Mouse (Mus musculus) CD4-positive naive resting alpha-beta T cell, adult 57 days (primary cell): ENCODE data around the gene Itgax. TPM values are rescaled to one million over a fixed set of nuclear protein-coding genes. Genes with fewer than 3 reads are reported as not detected.

Source experiments
- total RNA-seq: library from RNA; stranded (reverse); gene quantifications from one replicate; pipeline ENCODE4 v1.2.4, GENCODE M21; 2023

The Itgax gene
- total RNA-seq, result 3.6 TPM

GRCm38 (mm10) chr7:128128741-128129720 lies at the start of gene Itgax:
Gene Itgax, plus strand, starts transcription at chr7:128129547.

GRCm38 (mm10) chr7:128154076-128154475 lies 24.7 kb downstream of the Itgax start, which contains the start of gene Itgad:
Gene Itgad, plus strand, starts transcription at chr7:128154376.

Other genes starting within 250 kb of the Itgax start
- 0.44 TPM for gene Prss53, start 238.6 kb upstream of the Itgax start, total RNA-seq
- not detected for gene Gm21974, start 234.1 kb upstream of the Itgax start, total RNA-seq
- gene Vkorc1, start 233.9 kb upstream of the Itgax start, total RNA-seq, result 15.3 TPM
- gene Bckdk, start 225.5 kb upstream of the Itgax start, total RNA-seq, result 36.7 TPM
- gene Kat8, start 217.0 kb upstream of the Itgax start, total RNA-seq, result 37.3 TPM
- not detected for gene Prss8, start 199.4 kb upstream of the Itgax start, total RNA-seq
- 1.4 TPM for gene Prss36, start 182.8 kb upstream of the Itgax start, total RNA-seq
- gene Fus, start 162.1 kb upstream of the Itgax start, total RNA-seq, result 865 TPM
- gene Pycard, start 135.7 kb upstream of the Itgax start, total RNA-seq, result 60.1 TPM
- gene Trim72, start 125.6 kb upstream of the Itgax start, total RNA-seq, result 2.4 TPM
- gene Itgam, start 66.9 kb upstream of the Itgax start, total RNA-seq, result 4.8 TPM
- gene Gm49368, start 66.9 kb upstream of the Itgax start, total RNA-seq, result not detected
- 6.2 TPM for gene Itgad, start 24.8 kb downstream of the Itgax start, total RNA-seq
- gene Cox6a2, start 76.8 kb downstream of the Itgax start, total RNA-seq, result not detected
- 27.5 TPM for gene Armc5, start 107.8 kb downstream of the Itgax start, total RNA-seq
- 3.2 TPM for gene 9130023H24Rik, start 108.5 kb downstream of the Itgax start, total RNA-seq
- gene Tgfb1i1, start 117.3 kb downstream of the Itgax start, total RNA-seq, result 8.1 TPM
- gene Slc5a2, start 136.1 kb downstream of the Itgax start, total RNA-seq, result not detected
- gene BC017158, start 168.6 kb downstream of the Itgax start, total RNA-seq, result 26.4 TPM